Mouse (Mus musculus): ENCODE results near the gene Ifnk. TPM values are rescaled to one million over a fixed set of nuclear protein-coding genes. Genes with fewer than 3 reads are reported as not detected.

The Ifnk gene
- total RNA-seq, 2 experiments from 2014 or later: not detected

- no peak for DNase-seq (ENCODE audit: low spot score in 2 of 2)
Measured at GRCm38 (mm10) chr4:35138077-35138476, 13.8 kb upstream of the Ifnk start.

DNA sequence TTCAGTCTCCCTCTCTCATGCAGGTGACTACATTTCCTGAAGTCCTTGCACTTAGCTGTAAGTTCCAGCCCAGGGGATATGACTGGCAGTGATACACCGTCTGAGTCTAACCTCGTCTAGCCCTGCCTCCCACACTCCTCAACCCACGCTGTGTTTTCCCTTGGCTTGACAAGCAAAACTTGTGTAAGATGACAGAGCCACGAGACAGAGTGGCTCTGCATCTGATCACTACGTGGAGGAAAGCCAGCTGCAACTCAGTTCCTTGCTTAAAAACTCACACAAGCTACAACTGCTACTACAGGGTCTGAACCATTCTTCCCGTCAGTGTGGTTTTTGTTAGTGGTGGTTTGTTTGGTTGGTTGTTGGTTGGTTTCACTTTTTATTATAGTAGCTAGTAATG, 11.5 kb upstream of the Ifnk start:
- no peak for DNase-seq (ENCODE audit: low spot score in 2 of 2)

GRCm38 (mm10) chr4:35143472-35144102, 8.3 kb upstream of the Ifnk start:
- DNase-seq (ENCODE audit: low spot score in 2 of 2): no peak

- no peak for DNase-seq (ENCODE audit: low spot score in 2 of 2)
Measured at GRCm38 (mm10) chr4:35145726-35146125, 6.1 kb upstream of the Ifnk start.

GRCm38 (mm10) chr4:35146597-35146996, 5.3 kb upstream of the Ifnk start:
- no peak for DNase-seq (ENCODE audit: low spot score in 2 of 2)

- DNase-seq (ENCODE audit: low spot score in 2 of 2): no peak
Measured at GRCm38 (mm10) chr4:35148326-35148725, 3.5 kb upstream of the Ifnk start.

DNA sequence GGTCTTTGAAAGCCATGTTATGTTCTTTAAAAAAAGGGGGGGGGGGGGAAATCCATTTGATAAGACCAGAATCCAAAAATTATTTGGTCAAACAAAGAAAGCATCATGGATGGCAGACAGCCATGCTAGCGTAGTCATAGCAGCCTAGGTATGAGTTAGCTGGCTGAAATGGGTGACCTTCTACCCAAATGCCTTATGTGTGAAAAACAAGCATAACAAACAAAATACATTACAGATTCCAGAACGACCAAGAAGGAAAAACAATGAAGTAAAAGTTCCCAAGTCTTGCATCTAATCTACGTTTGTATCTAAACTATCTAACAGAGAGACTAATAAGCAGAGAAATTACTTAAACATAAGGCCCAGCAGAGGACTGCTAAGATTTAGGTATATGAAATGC, 1.1 kb upstream of the Ifnk start:
- DNase-seq (ENCODE audit: low spot score in 2 of 2): no peak

DNA sequence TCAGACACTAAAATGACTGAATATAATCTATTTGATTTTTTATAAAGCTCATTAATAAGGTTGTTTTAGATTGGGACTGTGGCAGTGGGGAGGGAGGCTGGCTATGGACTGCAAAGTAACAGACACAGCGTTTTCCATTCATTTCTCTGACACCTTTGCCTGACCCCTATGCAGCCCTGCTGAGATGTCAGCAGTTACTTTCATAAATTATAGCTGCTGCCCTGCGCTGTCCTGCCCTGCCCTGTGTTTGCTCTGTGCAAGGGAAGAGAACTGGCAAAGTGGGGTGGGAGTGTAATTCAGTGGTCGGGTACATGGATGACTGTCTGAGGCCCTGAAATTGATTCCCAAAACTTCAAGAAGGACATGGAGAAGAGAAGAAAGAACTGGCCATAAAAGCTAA, 2.2 kb downstream of the Ifnk start:
- no peak for DNase-seq (ENCODE audit: low spot score in 2 of 2)

DNA sequence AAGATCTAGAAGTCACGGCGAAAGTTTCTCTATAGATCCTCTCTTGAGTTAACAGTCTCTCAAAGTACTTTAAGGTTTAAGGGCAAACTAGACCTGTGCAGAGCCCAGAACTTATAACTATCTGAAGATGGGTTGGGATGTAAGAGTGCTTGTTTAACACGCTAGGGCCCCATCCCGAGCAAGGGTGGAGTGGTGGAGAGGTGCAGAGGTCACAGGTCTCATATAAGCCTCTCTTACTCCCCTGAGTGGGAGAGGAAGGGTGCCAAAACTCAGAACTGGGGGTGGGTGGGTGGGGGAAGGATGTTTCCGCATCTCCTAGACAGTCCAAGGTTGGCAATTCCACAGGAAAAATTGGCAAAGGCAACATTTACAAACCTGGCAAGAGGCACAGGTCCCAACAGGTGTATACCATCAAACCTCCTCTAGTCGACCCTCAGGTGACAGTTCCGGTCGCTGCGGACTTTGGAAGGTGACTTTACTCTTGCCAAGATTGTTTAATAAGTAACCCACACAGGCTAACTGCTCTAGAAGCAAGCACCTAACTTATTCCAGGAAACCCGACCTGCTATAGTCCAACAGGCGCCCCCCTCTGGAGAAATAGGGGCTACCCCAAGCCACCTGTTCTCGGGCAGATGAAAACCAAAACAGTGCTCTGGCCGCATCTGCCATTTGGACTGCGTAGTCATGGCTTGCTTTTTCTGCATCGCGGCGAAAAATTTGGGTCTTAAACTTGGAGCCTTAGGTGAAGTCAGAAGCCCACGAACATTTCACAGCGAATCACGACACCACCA, 3.5 kb downstream of the Ifnk start:
- DNase-seq (ENCODE audit: low spot score in 2 of 2): peak in 1 of 2 experiments; percentile 33

DNA sequence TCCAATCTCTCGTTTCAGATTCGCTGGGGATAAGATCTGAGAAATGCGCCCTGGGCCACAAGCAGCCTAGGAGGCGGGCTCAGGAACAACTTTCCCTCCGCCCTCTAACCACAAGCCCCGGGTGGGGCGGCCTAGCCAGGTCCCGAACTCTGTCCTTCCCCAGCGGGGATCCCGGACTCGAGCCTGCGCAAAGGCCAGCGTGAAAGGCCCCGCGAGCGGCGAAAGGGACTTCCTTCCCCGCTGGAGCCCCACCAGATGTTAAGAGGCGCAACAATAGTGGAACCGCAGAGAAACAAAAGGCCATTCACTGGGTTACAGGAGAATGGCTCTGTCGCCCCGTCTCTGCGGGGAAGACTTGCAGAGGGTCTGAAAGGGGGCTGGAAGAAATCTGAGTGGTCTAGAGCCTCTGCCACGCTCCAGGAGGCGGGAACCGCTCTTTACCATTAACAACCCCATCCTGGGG, 4.3 kb downstream of the Ifnk start:
- peak in 1 of 2 experiments; percentile 47 for DNase-seq (ENCODE audit: low spot score in 2 of 2)

DNA sequence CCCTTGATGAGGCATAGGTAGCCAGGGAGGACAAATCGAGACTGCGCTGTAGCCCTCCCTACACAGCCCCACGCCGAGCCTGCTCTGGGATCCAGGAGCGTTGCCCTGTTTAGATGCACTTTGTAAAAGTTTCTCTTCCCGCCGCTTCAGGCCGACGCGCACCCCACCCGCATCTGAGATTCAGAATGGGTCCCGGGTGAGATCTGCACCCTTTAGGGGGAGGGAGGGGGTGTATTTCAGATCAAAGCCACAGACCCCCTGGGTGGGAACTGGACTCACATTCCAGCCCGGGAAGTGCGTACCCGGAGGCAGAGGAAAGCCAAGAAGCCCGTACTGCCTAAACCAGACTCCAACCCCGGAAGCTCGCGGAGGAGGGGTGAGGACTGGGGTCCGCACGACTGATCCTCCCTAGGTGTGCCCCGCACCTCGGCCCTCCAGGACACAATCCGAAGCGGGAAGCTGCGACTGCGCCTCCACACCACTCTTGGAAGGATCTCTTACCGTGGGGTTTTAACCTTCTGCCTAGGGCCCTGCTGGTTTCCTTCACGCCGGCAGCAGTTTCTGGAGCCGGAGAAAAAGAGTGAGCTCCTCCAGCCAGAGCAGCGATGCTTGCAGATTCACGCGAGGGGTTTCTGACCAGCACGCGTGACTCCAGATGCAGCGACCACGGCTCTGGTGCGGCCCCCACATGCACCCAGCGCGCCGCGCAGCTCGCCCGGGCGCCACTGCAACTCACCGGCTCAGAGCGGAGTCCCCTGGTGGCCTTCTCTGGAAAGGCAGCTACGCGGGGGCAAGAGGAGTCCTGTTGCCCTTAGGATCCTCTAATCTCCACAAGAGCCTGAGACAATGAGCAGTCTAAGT, 5.1 kb downstream of the Ifnk start, which contains the start of gene Mob3b:
TSS of gene Mob3b (minus strand) at position 734 of the 861 bp plus-strand sequence.
- DNase-seq (ENCODE audit: low spot score in 2 of 2): peak; percentile 85 to 92

GRCm38 (mm10) chr4:35157815-35158214, 6.0 kb downstream of the Ifnk start:
- no peak for DNase-seq (ENCODE audit: low spot score in 2 of 2)

GRCm38 (mm10) chr4:35165275-35165674, 13.4 kb downstream of the Ifnk start:
- no peak for DNase-seq (ENCODE audit: low spot score in 2 of 2)

GRCm38 (mm10) chr4:35165947-35166346, 14.1 kb downstream of the Ifnk start:
- DNase-seq (ENCODE audit: low spot score in 2 of 2): no peak

DNA sequence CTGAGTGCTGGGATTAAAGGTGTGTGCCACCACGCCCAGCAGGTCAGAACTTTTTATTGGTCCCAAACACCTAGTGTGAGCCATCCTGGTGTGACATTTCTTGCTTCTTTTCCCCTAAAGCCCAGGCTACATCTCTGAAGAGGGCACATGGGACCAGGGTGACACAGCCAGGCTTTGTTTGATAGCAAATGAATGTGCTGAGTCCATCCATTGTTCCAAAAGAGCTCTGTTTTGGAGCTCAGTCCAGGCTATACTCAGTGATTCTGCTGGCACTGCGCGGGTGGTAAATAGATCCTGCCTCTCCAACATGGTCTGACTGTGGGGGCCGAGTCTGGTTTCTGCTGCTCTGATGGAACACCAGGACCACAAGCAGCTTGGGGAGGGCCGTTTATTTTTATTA, 16.0 kb downstream of the Ifnk start:
- no peak for DNase-seq (ENCODE audit: low spot score in 2 of 2)

DNA sequence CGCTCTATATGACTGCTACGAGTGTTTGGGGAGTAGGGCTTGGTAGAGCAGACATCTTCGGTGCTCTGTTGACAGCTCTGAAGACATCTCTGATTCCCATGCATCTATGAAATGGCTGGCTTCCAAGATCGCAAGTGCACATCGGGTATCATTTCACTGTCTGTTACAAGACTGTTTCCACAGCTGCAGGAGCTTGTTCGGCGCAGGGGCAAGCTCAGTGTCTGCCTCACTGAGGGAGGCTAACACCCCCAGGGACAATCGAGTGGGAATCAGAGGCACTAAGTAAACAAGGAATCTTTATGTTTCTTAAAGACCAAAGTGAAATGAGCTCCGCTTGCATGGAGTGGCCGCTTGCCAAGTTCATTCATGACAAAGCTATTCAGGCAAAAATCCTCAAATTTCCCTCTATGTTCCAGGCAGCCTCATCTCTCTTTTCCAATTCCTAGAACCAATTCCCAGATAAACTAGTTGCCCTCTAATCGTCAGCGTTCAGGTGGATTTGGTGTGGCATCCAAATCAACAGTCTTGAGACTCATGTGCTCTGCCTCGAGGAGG, 17.8 kb downstream of the Ifnk start:
- DNase-seq (ENCODE audit: low spot score in 2 of 2): no peak

DNA sequence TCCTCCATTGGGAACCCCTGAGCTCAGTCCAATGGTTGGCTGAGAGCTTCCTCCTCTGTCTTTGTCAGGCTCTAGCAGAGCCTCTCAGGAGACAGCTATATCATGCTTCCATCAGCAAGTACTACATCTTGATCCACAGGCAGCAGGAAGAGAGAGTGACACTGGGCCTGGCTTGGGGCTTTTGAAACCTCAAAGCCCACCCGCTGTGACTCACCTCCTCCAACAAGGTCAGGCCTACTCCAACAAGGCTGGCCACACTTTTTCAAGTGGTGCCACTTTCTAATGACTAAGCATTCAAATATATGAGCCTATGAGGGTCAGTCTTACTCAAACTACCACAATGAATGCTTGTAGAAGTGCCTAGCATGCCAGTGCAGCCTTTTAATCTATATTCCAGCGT, 20.6 kb downstream of the Ifnk start:
- no peak for DNase-seq (ENCODE audit: low spot score in 2 of 2)

- peak in 1 of 2 experiments; percentile 5 for DNase-seq (ENCODE audit: low spot score in 2 of 2)
Measured at GRCm38 (mm10) chr4:35173551-35173950, 21.7 kb downstream of the Ifnk start.

GRCm38 (mm10) chr4:35175566-35175965, 23.7 kb downstream of the Ifnk start:
- DNase-seq (ENCODE audit: low spot score in 2 of 2): no peak

- no peak for DNase-seq (ENCODE audit: low spot score in 2 of 2)
Measured at GRCm38 (mm10) chr4:35177926-35178645, 26.2 kb downstream of the Ifnk start.
